In genomic region chr7:47019641-47020040, GRCm38 (mm10) we compare ENCODE assay signal across 12 mouse cellular contexts. TPM values are rescaled to one million over a fixed set of nuclear protein-coding genes. Genes with fewer than 3 reads are reported as not detected.
DNase-seq lines count a peak whose midpoint lies in the region.
"Had no signal": no experiment of that assay in that cellular context is flagged by ENCODE, and none has a peak within 500 bp of the region (broad histone marks: within the 10 kb centered on the region; RNA-seq: fewer than 3 reads in every experiment).

No protein-coding gene starts in this region.

- peak; percentile 32 to 43 for DNase-seq in cerebellum, postnatal 25 days
- no peak for DNase-seq in cerebellum, adult 9-11 months
- peak; percentile 65 for DNase-seq in right cerebral cortex, adult 18-20 months
- DNase-seq in right cerebral cortex, postnatal 4 days = no peak
- peak; percentile 16 for DNase-seq in lung, postnatal 25 days (ENCODE audit: low spot score)
- no peak for DNase-seq in adrenal gland, postnatal 36 days
- no peak for DNase-seq in adrenal gland, adult 18-20 months (ENCODE audit: low spot score in 2 of 2)
- DNase-seq in heart, postnatal 14 days = no peak
- DNase-seq: heart, adult 2 months; heart, postnatal 36 days; kidney, adult 2 months had no signal

- intact Hi-C loops in heart, postnatal 14 days (cut with DNase I) = no loop called here

RNA-seq across cellular contexts. Expression of gene Spty2d1, which starts 11.4 kb away (rescaled TPM):
- total RNA-seq in adrenal gland, postnatal 36 days (2021) = 10 to 100 TPM; 20.4 to 34.9 TPM
- total RNA-seq in adrenal gland, adult 18-20 months (2021) = 10 to 100 TPM; 19.2 to 20.0 TPM
- 10 to 100 TPM; 10.2 to 11.1 TPM for total RNA-seq in heart, postnatal 14 days (2021)

RNA-seq across cellular contexts. Expression of gene Tmem86a, which starts 30.8 kb away (rescaled TPM):
- 10 to 100 TPM; 21.8 to 38.1 TPM for total RNA-seq in adrenal gland, postnatal 36 days (2021)
- 10 to 100 TPM; 18.6 to 22.3 TPM for total RNA-seq in adrenal gland, adult 18-20 months (2021)
- total RNA-seq in heart, postnatal 14 days (2021) = 10 to 100 TPM; 26.4 to 31.0 TPM

RNA-seq across cellular contexts. Expression of gene Gm9999, which starts 36.3 kb away (rescaled TPM):
- total RNA-seq in adrenal gland, postnatal 36 days (2021) = not detected
- not detected for total RNA-seq in adrenal gland, adult 18-20 months (2021)
- not detected for total RNA-seq in heart, postnatal 14 days (2021)
- total RNA-seq: heart, adult 2 months; heart, postnatal 36 days; midbrain, postnatal 0 days had no signal

Comparison
In these comparisons a context has a peak if more than half of its experiments do, and no peak if none do; other contexts are left out.
1. DNase-seq: peak in cerebellum, postnatal 25 days (2 of 2), right cerebral cortex, adult 18-20 months (single experiment) and lung, postnatal 25 days (single experiment); none in cerebellum, adult 9-11 months (single experiment), right cerebral cortex, postnatal 4 days (single experiment), adrenal gland, postnatal 36 days (0 of 2), adrenal gland, adult 18-20 months (0 of 2) and heart, postnatal 14 days (0 of 2).